Mouse (Mus musculus) adrenal gland (tissue): Measurements from ENCODE around the gene Troap.
"Not testable (repeated sequence)": the region's sequence is repeated elsewhere in the genome, so short reads cannot be mapped to it uniquely, and the experiment has no call there.

Source experiments
- intact Hi-C: fragments of 180-260 bp; cut with DNase I; formaldehyde crosslinking; loops from one replicate; pipeline ENCODE4 v1.15.1; 2025

The Troap gene

DNA sequence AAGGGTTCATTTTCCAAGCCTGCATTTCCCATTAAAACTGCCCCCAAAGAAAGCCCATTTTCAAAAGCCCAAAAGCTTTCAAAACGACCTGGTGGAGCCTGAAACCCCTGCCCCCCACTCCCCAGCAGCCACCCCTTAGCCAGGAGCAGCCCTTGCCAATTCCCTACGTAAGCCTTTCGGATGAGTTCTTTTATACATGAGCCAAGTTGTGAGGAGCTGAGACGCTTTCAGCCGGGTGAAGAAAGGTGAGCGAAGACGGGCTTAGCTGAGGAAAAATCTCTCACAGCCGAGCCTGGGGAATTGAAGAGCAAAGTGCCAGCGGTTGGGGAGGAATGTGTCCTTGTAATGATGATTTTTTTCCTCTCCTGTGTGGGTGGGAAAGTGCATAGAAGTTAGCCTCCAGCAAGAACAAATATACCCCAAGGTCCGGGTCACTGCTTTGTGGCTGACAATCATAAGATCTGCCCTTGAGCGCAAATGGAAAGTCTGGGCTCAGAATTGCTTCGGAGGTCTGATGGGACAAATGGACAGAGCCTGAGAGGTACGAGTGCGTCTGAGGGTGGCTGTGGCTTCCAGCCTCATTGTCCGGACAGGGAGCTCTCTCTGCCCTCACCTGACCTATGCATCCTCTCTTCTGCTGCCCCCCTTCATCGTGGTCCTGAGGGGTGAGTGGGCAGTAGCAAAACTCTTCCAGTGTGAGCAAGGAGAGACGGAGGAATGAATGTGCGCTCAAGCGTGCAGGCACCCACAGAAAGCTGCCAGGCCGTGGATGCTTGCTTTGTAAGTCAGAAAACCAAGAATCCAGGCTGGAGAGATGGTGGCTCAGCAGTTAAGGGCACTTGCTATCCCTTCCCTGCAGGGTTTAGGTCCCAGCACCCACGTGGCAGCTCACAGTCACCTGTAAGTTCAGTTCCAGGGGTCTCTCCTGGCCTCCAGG lies 33.2 kb upstream of the Troap start:
- intact Hi-C loops = no loop called here

DNA sequence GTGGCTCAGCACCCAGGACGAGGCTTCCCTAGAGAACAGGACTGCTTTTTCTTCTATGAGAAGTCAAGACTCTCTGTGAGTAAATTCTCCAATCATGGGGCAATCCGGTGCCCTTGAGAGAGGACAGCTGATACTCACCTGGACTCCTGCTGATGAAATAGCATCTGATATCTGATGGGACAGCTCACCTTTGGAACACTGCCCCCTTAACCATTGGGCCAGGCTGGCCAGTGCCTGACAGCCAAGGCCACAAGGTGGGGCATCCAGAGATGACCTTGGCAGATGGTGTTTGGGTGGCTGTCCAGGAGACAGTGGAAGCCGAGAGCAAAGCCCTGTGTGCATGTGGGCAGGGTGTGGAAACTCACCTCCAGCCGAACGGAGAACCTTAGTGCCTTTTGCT lies 32.0 kb upstream of the Troap start:
- intact Hi-C loops = no loop called here

DNA sequence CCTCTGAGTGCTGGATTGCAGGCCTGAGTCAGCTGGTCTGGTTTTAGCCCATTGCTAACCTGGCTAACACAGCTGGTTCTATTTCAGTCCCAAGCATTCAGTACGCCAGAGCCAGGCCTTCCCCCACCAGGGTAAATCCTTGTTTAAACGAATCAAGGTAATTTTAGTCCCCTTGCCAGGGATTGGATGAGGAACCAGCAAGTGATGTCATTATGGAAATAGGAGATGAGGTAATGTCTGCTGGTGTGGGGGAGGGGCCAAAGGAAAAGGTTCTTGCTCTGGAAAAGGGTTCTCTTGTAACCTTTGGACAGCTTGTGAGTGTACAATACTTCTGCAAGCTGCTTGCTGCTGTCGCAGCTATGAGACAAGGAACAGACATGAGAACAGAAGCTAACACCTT lies 29.5 kb upstream of the Troap start:
- intact Hi-C loops = no loop called here

DNA sequence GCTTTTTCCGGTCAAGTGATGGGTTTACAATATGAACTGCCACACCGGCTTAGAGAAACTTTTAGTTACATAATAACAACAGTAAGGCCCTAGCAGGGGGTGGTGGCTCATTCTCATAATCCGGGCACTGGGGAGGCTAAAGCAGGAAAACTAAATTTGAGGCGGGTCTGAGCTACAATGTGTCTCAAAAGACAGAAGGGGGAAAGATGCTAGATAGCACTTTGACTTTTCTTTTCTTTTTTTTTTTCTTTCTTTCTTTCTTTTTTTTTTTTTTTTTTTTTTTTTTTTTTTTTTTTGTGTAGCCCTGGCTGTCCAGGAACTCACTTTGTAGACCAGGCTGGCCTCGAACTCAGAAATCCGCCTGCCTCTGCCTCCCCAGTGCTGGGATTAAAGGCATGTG lies 28.6 kb upstream of the Troap start:
- intact Hi-C loops = not testable (repeated sequence)

DNA sequence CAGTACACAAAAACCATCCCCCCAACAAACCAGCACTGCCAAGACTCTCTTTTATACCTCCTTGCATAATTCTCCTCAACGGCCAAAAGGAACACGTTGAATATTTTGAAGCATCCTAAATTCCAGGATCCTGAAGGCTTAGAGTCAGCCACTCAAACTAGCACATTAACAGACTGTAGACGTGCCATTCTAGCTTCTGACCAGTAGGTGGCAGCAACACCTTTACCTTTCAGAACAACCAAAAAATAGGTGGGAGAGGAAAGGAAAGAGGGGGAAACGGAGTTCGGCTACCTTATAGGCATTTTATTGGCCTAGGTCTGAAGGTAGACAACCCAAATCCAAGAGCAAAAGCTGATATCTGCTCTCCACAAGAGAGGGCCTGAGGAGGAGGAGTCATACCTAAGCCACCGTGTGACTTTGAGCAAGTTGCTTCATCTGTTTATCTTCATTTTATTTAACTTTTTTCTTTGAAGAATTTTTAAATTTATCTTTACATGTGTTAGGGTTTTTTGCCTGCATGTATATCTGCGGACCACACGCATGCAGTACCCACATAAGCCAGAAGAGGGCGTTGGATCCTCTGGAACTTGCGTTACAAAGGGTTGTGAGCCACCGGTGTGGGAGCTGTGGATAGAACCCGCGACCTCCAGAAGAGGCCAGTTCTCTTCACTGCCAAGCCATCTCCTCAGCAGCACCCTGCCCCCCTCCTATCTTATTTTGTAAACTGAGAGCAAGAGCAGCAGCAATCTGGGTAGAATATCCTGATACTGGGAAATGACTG lies 24.7 kb upstream of the Troap start:
- intact Hi-C loops = loop anchor here (10.0 kb wide), 2 partner anchors 55 to 145 kb away; no protein-coding TSS in a partner anchor

DNA sequence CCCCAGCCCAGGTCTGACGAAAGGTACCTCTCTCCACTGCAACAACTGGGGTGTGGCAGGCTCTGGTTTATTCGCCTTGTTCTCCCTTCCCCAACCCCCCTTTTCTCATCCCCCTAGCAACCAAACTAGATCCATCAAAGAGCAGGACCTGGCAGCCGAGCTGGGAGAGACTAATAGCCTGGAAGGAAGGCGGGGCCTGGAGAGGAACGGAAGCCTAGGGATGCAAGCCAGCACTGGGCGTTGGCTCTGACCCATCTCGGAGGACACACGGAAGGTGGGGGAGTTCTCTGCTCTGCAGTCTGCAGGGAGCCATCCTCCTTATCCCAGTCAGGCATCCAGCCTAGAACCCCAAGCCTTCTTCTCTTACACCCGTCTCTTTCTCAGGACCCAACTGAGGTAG lies 21.0 kb upstream of the Troap start:
- intact Hi-C loops = loop anchor here (10.0 kb wide), 2 partner anchors 51 to 141 kb away; no protein-coding TSS in a partner anchor

DNA sequence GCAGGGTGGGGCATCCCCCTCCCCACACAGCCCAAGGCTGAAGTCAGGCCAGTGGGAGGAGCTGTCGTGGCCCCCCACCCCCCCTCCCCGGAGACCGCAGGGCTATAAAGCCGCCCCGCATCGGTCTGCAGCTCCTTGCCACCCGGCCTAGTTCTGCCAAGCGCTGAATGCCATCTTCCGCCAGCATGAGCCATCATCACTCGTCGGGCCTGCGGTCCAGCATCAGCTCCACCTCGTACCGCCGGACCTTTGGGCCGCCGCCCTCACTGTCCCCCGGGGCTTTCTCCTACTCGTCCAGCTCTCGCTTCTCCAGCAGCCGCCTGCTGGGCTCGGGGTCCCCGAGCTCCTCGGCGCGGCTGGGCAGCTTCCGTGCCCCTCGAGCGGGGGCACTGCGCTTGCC lies 19.3 kb upstream of the Troap start, which contains the start of gene Prph:
Gene Prph (plus strand): TSS at position 135 of the 400 bp plus-strand sequence.
- intact Hi-C loops = loop anchor here (5.0 to 10.0 kb wide), 3 partner anchors 33 to 140 kb away; no protein-coding TSS in a partner anchor

DNA sequence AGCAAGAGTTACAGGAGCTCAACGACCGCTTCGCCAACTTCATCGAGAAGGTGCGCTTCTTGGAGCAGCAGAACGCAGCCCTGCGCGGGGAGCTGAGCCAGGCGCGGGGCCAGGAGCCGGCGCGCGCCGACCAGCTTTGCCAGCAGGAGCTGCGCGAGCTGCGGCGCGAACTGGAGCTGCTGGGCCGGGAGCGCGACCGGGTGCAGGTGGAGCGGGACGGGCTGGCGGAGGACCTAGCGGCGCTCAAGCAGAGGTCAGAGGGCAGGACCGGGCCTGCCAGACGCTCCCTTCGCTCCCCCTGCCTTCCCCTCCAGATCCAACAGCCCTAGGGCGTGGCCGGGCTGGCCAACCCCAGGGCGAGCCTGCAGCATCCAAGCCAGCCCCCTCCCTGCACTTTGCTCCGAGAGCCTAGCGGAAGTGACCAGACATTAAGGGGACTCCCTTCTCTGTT lies 18.8 kb upstream of the Troap start:
- intact Hi-C loops = loop anchor here (5.0 to 10.0 kb wide), 3 partner anchors 33 to 139 kb away; no protein-coding TSS in a partner anchor

DNA sequence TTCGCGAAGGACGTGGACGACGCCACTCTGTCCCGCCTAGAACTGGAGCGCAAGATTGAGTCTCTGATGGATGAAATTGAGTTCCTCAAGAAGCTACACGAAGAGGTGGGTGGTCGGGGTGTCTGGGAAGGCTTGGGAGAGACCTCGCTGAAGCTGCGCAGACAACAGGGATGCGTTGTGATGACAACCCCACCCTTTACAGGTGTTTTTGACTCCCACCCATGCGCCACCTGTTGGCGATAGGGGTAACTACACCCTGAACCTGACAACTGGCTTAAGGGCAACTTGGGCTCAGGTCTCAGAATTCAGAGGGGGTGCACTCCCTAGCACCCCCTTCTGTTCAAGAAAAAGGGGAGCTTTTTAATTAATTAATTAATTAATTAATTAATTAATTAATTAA lies 18.0 kb upstream of the Troap start:
- intact Hi-C loops = loop anchor here (5.0 to 10.0 kb wide), 3 partner anchors 34 to 138 kb away; no protein-coding TSS in a partner anchor

DNA sequence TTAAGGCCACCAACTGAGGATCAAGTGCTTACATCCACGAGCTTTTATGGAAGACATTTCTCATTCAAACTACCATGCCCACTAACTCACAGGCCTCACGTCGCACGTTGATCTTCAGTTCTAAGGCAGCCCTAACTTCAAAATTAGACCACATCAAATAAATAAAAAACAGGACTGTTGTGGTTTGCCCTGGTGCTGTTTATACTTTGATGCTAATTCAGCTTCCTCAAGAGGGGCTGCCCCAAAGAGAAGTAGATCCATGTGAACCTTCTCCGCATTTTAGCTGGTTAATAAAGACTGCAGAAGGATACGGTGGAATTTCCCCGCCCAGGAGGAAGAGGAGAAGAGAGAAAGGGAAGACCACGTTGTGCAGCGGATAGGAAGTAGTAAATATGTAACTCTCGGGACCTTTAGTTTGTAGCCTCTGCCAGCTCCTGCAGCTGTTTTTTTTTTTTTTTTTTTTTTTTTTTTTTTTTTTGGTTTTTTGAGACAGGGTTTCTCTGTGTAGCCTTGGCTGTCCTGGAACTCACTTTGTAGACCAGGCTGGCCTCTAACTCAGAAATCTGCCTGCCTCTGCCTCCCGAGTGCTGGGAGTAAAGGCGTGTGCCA lies 8.7 kb upstream of the Troap start:
- intact Hi-C loops = no loop called here

DNA sequence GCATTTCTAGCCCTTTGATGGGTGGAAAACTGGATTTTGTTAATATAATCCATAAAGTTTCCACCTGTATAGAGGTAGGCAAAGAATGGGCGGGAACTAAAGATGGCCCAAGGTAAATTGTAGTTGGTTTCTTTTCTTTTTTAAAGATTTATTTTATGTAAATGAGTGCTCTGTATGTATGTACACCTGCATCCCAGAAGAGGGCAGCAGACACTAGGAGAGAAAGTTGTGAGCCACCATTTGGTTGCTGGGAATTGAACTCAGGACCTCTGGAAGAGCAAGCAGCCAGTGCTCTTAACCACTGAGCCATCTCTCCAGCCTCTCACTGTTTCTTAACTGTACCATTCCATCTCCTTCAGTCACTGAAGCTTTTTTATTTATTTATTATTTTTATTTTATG lies 2.4 kb upstream of the Troap start:
- intact Hi-C loops = no loop called here

DNA sequence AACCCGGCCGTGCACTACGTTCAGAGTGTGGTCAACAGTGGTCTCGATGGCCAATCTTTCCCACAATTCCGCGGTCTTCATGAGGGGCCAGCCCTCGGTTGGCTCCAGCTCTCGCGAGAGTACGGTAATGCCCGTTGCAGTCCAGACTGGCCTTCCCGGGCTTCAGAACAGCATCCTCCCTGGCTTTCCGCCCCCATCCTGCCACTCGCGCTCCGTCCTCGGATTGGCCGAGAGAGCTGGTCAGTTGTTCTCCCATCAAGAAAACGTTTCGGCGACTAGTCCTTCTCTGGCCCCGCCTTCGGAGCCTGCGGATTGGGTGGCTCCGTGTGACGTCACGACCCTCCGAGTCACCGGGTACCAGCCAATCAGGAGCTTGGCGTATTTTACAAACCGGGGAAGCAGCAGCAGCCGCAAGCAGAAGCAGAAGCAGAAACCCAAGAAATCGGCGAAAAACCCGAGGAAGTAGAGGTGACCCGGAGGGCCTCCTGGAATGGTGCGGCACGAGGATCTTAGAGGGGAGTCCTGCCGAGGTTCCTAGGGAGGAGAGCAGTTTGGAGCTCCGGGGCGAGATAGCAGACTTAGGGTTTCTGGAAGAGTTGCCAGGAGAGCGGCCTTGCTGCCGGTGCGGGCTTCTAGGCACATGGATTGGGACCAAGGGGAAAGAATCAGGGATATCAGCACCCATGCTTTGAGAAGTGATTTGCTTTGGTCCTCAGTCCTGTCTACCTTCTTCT lies 392 bp downstream of the Troap start:
- intact Hi-C loops = no loop called here

DNA sequence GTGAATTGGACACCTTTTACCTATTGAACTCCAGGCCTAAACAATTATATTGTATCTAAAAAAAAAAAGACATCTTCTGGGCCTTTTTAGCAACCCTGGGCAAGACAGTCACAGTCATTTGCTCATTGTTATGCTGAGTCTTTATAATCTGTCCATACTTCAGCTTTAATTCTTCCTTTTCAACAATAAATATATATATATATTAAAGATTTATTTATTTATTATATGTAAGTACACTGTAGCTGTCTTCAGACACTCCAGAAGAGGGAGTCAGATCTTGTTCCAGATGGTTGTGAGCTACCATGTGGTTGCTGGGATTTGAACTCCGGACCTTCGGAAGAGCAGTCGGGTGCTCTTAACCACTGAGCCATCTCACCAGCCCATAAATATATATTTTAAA lies 1.6 kb downstream of the Troap start:
- intact Hi-C loops = not testable (repeated sequence)

DNA sequence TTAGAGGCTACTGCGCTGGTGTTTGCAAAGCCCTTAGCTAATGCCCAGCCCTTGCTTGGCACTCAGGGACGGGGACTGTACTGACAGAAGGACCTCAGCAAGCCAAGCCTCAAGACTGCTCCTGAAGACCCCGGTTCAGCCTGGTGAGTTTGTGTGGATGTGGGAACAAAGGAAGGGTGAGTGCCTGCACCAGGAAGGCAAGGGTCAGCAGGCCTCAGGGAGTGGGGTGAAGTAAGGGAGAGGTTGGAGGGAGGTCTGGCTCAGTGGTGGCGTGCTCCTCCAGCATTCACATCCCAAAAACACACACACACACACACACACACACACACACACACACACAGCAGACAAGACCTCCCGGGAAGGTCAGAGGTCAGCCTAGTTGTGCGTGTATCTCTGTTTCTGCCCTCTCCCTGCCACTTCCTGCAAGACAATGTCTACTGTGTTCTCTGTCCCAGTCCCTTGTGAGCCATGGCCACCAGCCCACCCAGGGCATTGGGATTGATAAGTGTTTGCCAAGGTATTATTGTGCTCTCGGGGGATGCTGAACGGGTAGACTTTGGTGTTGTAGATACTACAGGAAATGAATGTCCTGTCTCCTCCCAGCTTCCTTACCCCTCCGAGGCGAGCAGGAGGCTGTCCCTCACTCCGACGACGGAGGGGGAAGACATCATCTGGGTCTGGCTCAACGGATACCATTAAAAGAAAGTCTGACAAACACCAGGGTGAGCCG lies 4.0 kb downstream of the Troap start:
- intact Hi-C loops = no loop called here

DNA sequence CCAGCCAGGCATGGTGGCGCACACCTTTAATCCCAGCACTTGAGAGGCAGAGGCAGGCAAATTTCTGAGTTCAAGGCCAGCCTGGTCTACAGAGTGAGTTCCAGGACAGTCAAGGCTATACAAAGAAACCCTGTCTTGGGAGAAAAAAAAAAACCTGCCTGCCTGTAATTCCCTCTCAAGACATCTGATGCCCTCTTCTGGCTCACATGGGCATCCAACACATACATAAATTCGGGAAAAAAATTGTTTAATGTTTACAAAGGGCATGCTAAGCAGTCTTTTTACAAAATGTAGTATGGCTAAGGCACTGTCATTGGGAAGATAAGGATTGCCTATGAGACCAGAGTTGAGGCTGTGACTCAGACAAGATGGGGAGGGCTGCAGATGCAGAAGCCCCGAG lies 5.4 kb downstream of the Troap start:
- intact Hi-C loops = loop anchor here (10.0 kb wide), 1 partner anchor 125 kb away; no protein-coding TSS in a partner anchor

DNA sequence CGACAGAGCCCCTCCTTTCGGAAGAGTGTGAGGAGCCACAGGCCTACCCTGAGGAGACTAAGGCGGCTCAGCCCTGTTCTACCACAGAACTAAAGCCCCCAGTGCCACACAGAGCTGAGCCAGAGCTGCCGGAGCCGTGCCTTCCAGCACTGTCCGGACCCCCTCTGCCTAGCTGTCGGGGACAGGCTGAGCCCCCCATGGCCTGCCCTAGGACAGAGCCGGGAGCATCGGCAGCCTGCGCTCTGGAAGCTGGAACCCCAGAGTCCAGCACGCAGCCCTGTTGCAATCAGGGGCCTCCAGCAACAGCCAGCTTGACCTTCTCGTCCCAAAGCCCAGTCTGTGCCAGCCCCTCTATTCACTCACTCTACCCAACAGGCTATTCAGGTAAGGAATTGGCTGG lies 7.9 kb downstream of the Troap start:
- intact Hi-C loops = loop anchor here (10.0 kb wide), 1 partner anchor 122 kb away; no protein-coding TSS in a partner anchor

DNA sequence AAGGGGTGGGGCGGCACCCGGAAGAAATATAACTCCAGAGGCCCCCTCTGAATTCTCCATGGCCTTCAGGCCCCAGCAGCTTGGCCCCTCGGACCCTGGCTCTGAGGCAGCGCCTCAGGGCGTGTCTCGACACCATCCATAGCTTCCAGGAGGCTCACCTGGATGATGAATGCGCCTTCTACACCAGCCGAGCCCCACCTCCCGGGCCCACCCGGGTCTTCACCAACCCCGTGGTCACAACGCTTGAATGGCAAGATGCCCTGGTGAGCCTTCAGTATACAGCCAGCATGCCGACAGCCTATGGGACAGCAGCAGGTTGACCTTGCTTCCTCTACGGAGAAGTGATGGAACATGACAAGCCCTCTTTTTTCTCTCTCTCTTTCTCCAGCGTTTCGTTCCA lies 8.5 kb downstream of the Troap start:
- intact Hi-C loops = loop anchor here (10.0 kb wide), 1 partner anchor 122 kb away; no protein-coding TSS in a partner anchor

DNA sequence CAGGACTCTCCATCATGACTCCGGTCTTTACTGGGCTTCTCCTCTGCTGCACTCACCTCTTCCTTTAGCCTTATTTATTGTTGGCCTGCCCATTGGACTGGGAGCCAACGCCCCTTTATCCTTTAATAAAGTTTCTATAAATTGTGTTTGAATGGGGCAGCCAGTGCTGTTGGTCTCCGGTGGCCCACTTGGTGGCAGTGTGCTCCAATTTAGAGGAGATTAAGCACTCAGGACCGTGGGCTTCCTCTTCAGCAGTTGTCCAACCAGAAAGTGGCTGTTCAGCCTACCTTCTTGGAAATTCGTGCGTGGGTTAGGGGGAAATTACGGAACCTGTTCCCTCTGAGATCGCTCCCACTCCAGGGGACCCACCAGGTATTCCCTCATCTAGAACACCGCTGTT lies 8.9 kb downstream of the Troap start:
- intact Hi-C loops = loop anchor here (10.0 kb wide), 1 partner anchor 122 kb away; no protein-coding TSS in a partner anchor

DNA sequence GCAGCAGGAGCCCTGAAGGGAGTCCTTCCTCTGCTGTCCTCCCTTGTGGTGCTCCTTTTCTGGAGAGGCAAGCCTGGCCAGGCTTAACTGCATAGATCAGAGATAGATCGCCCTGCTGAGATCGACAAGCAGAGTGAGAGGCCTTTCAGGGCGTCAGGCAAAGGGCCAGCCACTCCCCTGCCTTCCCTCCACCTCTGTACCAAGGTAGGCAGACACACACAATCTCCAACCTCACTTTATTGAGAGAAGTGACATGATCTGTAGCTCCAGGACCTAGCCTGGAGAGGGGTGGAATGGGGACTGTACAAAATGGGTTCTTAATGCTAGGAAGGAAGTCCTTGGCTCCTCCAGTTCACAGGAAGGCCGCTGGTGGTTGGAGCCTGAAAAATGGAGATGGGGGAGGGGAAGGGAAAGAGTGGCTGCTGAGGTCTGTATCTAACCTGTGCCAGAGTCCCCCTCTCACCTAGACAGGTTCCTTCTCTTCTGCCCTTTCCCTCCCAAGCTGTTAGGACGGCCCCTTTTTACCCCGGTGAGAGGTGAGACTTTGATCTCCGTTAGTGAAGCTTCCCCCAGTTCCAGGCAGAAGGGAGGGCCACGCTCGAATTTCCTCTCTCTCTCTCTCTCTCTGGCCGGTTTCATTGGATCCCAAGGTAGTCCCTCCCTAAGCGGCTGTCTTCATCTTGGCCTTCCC lies 9.6 kb downstream of the Troap start:
- intact Hi-C loops = loop anchor here (10.0 kb wide), 1 partner anchor 121 kb away; no protein-coding TSS in a partner anchor
